Mouse (Mus musculus): ENCODE results near the gene Synj2. TPM values are rescaled to one million over a fixed set of nuclear protein-coding genes. Genes with fewer than 3 reads are reported as not detected.

The Synj2 gene
- total RNA-seq, 2 experiments from 2014 or later = 121 to 135 TPM

GRCm38 (mm10) chr17:5934554-5935324 lies 6.3 kb upstream of the Synj2 start:
- DNase-seq (ENCODE audit: low spot score in 2 of 2) = peak; percentile 60 to 64

- DNase-seq (ENCODE audit: low spot score in 2 of 2) = no peak
Observed at GRCm38 (mm10) chr17:5935680-5936079, 5.4 kb upstream of the Synj2 start.

DNA sequence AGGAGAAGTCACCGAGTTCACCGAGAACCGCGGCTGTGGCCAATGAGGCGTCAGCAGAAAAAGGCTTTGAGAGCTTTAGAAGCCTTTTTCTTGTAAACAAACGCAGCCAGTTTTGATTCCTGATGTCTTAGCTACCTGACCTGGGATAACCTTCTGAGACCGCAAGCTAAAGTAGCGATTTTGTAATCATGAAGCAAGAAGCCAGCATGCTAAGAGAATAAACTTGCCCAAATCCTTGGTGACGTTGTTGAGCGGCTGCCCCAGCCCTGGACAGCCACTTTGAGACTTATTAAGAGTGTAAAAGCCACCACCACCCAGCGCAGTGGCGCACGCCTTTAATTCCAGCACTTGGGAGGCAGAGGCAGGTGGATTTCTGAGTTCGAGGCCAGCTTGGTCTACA lies 4.8 kb upstream of the Synj2 start:
- DNase-seq (ENCODE audit: low spot score in 2 of 2) = no peak

GRCm38 (mm10) chr17:5937441-5937840 lies 3.6 kb upstream of the Synj2 start:
- DNase-seq (ENCODE audit: low spot score in 2 of 2) = no peak

DNA sequence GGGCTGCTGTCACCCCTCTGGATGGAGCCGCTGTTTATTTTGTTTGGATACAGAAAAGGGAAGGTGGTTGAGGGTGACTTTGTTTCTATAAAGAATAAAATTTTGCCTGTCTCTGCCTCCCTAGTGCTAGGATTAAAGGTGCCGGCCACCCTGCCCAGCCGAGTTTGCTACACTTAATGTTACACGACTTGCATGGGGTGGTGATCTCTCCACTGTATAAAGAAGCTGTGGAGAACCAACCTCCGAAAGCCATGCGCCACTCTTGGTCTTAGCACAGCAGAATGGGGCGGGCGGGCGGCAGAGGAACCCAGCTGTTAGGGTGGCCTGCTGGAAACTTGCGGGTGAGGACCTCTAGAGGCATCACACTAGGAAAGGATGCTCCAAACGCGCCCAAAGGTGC lies 1.2 kb upstream of the Synj2 start:
- no peak for DNase-seq (ENCODE audit: low spot score in 2 of 2)

- peak; percentile 73 to 75 for DNase-seq (ENCODE audit: low spot score in 2 of 2)
Observed at GRCm38 (mm10) chr17:5940792-5941191, 288 bp upstream of the Synj2 start.

- no peak for DNase-seq (ENCODE audit: low spot score in 2 of 2)
Observed at GRCm38 (mm10) chr17:5942156-5942555, 1.1 kb downstream of the Synj2 start.

DNA sequence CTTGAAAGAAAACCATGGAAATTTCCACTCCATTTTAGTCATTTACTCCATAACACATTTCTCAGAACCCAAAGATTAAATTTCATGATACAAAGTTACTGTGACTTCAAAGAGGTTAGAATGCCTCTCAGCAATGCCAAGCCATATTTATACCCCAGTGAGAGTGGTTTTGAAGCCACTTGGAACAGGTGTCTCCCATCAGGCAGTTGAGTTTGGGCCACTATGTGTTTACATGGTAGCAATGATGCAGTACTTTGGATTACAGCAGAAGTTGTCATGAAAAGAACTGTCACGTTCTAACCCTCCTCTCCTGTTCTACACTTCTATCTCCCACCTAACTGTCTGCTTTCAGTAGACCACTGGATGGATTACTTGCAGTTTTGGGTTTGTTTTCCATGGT lies 2.0 kb downstream of the Synj2 start:
- no peak for DNase-seq (ENCODE audit: low spot score in 2 of 2)

DNA sequence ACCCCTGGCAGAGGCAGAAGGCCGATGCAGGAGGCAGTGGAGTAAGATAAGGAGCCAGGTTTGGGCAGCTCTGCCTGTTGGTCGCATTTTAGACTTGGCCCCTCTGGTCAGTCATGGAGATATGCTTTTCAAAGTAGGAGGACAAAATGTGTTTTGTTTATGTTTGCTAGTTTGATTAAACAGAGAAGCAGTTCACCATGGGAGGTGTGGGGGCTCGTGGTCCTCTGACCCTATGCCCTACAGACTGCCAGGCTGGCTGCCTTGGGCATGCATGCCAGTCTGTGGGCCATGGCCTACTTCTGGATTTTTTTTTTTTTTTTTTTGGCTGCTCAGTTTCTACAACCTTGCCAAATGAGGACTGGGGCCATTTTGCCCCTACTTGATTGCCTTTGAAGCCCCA lies 6.0 kb downstream of the Synj2 start:
- DNase-seq (ENCODE audit: low spot score in 2 of 2) = no peak

GRCm38 (mm10) chr17:5952455-5952854 lies 11.4 kb downstream of the Synj2 start:
- no peak for DNase-seq (ENCODE audit: low spot score in 2 of 2)

- DNase-seq (ENCODE audit: low spot score in 2 of 2) = no peak
Observed at GRCm38 (mm10) chr17:5956350-5957000, 15.4 kb downstream of the Synj2 start.

DNA sequence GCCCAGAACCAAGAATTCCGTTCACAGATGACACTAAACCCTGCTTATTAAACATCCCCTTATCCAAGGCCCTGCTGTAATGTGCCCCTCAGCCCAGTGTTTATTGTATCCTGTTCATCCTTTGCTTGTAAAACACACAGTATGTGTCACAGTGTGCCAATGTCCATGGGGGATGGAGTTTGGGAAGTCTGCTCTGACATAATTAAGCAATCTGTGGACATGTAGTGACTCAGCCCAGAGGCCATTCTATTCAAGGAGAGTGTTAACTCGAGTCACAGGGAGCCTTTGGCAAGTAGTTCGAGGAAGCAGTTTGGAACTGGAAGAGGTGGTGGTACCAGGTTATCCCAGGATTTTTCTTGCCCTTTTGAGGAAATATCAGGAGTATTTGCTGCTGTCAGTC lies 16.0 kb downstream of the Synj2 start:
- no peak for DNase-seq (ENCODE audit: low spot score in 2 of 2)

- DNase-seq (ENCODE audit: low spot score in 2 of 2) = no peak
Observed at GRCm38 (mm10) chr17:5958229-5958628, 17.1 kb downstream of the Synj2 start.

GRCm38 (mm10) chr17:5958636-5959035 lies 17.6 kb downstream of the Synj2 start:
- DNase-seq (ENCODE audit: low spot score in 2 of 2) = no peak

DNA sequence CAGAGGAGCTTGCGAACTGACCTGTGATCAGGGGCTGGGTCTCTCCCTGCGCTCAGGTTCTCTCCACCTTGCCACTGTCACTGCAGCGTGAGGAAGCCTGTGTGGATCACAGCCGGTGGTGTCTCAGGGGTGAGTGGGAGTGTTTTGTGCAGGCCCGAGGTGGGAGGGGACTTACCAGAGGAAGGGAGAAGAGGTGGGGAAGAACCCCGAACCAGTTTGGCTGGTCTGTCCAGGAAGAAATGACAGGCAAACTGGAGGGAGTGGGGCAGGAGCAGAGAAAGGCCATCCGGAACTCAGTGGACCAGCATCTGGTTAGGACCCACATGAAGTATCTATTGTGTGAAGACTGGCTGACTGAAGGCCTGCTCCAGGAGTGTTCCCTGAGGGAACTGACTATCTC lies 18.0 kb downstream of the Synj2 start:
- no peak for DNase-seq (ENCODE audit: low spot score in 2 of 2)

GRCm38 (mm10) chr17:5959802-5960201 lies 18.7 kb downstream of the Synj2 start:
- DNase-seq (ENCODE audit: low spot score in 2 of 2) = no peak

DNA sequence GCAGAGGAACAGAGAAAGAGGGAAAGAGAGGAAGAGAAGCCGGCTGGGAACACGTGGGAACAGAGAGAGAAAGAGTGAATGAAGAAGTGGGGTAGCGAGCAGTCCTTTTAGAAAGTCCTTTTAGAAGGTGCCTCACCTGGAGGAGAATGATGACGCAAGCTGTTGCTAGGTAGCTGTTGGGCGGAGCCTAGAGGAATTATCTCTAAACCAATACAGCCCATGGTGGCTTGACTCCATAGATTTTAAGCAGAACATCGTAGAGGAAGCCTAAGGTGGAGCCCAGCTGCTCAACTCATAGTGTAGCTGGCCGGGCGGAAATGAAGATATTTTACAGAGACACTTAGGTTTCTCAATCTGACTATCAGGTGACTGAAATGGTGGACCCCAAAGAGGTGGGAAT lies 22.7 kb downstream of the Synj2 start:
- no peak for DNase-seq (ENCODE audit: low spot score in 2 of 2)

GRCm38 (mm10) chr17:5965084-5965781 lies 24.2 kb downstream of the Synj2 start:
- DNase-seq (ENCODE audit: low spot score in 2 of 2) = no peak

- DNase-seq (ENCODE audit: low spot score in 2 of 2) = no peak
Observed at GRCm38 (mm10) chr17:5966706-5967105, 25.6 kb downstream of the Synj2 start.

DNA sequence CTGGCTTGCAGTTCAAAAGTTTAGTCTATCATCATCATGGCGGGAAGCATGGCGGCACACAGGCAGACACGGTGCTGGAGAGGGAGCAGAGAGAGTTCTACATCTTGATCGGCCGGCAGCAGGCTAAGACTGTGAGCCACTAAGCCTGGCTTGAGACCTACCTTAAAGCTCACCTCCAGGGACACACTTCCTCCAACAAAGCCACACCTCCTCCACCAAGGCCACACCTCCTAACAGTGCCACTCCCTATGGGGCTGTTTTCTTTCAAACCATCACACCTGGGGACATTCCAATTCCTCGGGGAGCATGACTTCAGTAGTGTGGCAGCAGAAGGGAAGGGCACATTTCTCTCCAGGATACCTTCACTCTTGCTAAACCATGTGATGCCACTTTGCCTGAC lies 27.5 kb downstream of the Synj2 start:
- no peak for DNase-seq (ENCODE audit: low spot score in 2 of 2)

- DNase-seq (ENCODE audit: low spot score in 2 of 2) = no peak
Observed at GRCm38 (mm10) chr17:5969246-5969645, 28.2 kb downstream of the Synj2 start.

GRCm38 (mm10) chr17:5970298-5970821 lies 29.3 kb downstream of the Synj2 start:
- DNase-seq (ENCODE audit: low spot score in 2 of 2) = no peak
